Mouse (Mus musculus) erythroblast, embryonic 14.5 days (primary cell): ENCODE data around the gene Hic1.

Experiments used
- GATA1 ChIP-seq: IDR thresholded peaks from 2 replicates; pipeline ENCODE4 v1.6.1; 2012; ENCODE audit warnings: low read length, inconsistent platforms, mixed read lengths
- TAL1 ChIP-seq: IDR thresholded peaks from 3 replicates; pipeline ENCODE4 v1.6.1; 2012; ENCODE audit warnings: low read length, inconsistent platforms, mixed read lengths

GRCm38 (mm10) chr11:75214081-75214950 lies 45.0 kb upstream of the Hic1 start:
- no peak for TF ChIP-seq GATA1
- no peak for TF ChIP-seq TAL1
